Mouse (Mus musculus) neural tube, embryonic 15.5 days (tissue): ENCODE data around the gene Elmsan1. TPM values are rescaled to one million over a fixed set of nuclear protein-coding genes. Genes with fewer than 3 reads are reported as not detected.

ENCODE experiments used
- ATAC-seq: fragments of 200-750 bp; cut with Nextera tagmentation; 2 replicates; pipeline ENCODE4 v1.8.0; 2017; ENCODE audit warnings: mild to moderate bottlenecking, moderate TSS enrichment, moderate library complexity; ENCODE audit not compliant: low FRiP score
- H3K27ac ChIP-seq: fragments of 300-500 bp; sonication (generic); replicated peaks from 2 replicates; pipeline ENCODE4 v1.5.1; 2015; ENCODE audit warnings: mild to moderate bottlenecking, inconsistent platforms
- H3K27me3 ChIP-seq: fragments of 300-500 bp; sonication (generic); replicated peaks from 2 replicates; pipeline ENCODE4 v1.6.1; 2015; ENCODE audit warnings: inconsistent platforms
- H3K36me3 ChIP-seq: fragments of 300-500 bp; sonication (generic); 2 replicates; pipeline ENCODE4 v1.6.1; 2015; ENCODE audit warnings: inconsistent platforms
- H3K4me1 ChIP-seq: fragments of 300-500 bp; sonication (generic); 2 replicates; pipeline ENCODE4 v1.6.1; 2015; ENCODE audit warnings: inconsistent platforms
- H3K4me2 ChIP-seq: fragments of 300-500 bp; sonication (generic); 2 replicates; pipeline ENCODE4 v1.6.1; 2015; ENCODE audit warnings: inconsistent platforms, mild to moderate bottlenecking, moderate library complexity
- H3K4me3 ChIP-seq: fragments of 300-500 bp; sonication (generic); replicated peaks from 2 replicates; pipeline ENCODE4 v1.5.1; 2015; ENCODE audit warnings: mild to moderate bottlenecking, inconsistent platforms
- H3K9ac ChIP-seq: fragments of 300-500 bp; sonication (generic); replicated peaks from 2 replicates; pipeline ENCODE4 v1.6.1; 2015; ENCODE audit warnings: mild to moderate bottlenecking, inconsistent platforms
- H3K9me3 ChIP-seq: fragments of 300-500 bp; sonication (generic); replicated peaks from 2 replicates; pipeline ENCODE4 v1.6.1; 2016; ENCODE audit warnings: inconsistent platforms
- WGBS: fragments of 180-500 bp; shearing (Covaris S2); methylation state at CpG from one replicate; pipeline ENCODE4 v1.1.7; 2015; ENCODE audit warnings: mixed read lengths; 5-methylcytosine and 5-hydroxymethylcytosine counted together
- polyA plus RNA-seq: library from polyadenylated mRNA; unstranded; fragments of >200 nt; fragmentation: Nextera tagmentation; extraction: Ambion mirVana; gene quantifications from 2 replicates; pipeline ENCODE4 v1.2.1, GENCODE M21; 2015

Elmsan1 gene
- polyA plus RNA-seq, 1 experiment from 2014 or later, result 4.0 TPM

GRCm38 (mm10) chr12:84129931-84130330, 88.8 kb downstream of the Elmsan1 start:
- Histone ChIP-seq H3K27ac (no peak overlapping the region), H3K9ac (no peak overlapping the region), H3K36me3 (peaks cover 38% of the 10 kb centered on the region), H3K4me1 (no peaks in the 10 kb centered on the region), H3K27me3 (no peaks in the 10 kb centered on the region), H3K4me2 (no peak overlapping the region), H3K4me3 (no peak overlapping the region), H3K9me3 (no peaks in the 10 kb centered on the region)
- WGBS, result 96% methylated on average over 8 of the region's 8 CpGs
- no peak for ATAC-seq

- Histone ChIP-seq H3K4me3 (no peak overlapping the region), H3K4me1 (no peaks in the 10 kb centered on the region), H3K9ac (no peak overlapping the region), H3K9me3 (no peaks in the 10 kb centered on the region), H3K36me3 (peaks cover 40% of the 10 kb centered on the region), H3K4me2 (no peak overlapping the region), H3K27me3 (no peaks in the 10 kb centered on the region), H3K27ac (no peak overlapping the region)
- WGBS, result 89% methylated on average over 6 of the region's 6 CpGs
- no peak for ATAC-seq
These were observed 90.1 kb downstream of the Elmsan1 start for GRCm38 (mm10) chr12:84128576-84128975.

GRCm38 (mm10) chr12:84126899-84127298, 91.8 kb downstream of the Elmsan1 start:
- H3K9me3 ChIP-seq, result no peaks in the 10 kb centered on the region
- no peak overlapping the region for H3K4me2 ChIP-seq
- no peak overlapping the region for H3K9ac ChIP-seq
- H3K27me3 ChIP-seq, result no peaks in the 10 kb centered on the region
- H3K4me3 ChIP-seq, result no peak overlapping the region
- H3K27ac ChIP-seq, result no peak overlapping the region
- ATAC-seq, result no peak
- WGBS, result 81% methylated on average over 2 of the region's 2 CpGs
- peaks cover 35% of the 10 kb centered on the region for H3K36me3 ChIP-seq
- no peaks in the 10 kb centered on the region for H3K4me1 ChIP-seq

- H3K4me2 ChIP-seq, result no peak overlapping the region
- WGBS, result 88% methylated on average over 12 of the region's 12 CpGs
- H3K27ac ChIP-seq, result no peak overlapping the region
- peaks cover 28% of the 10 kb centered on the region for H3K36me3 ChIP-seq
- H3K9ac ChIP-seq, result no peak overlapping the region
- no peak overlapping the region for H3K4me3 ChIP-seq
- H3K27me3 ChIP-seq, result no peaks in the 10 kb centered on the region
- ATAC-seq, result no peak
- H3K4me1 ChIP-seq, result no peaks in the 10 kb centered on the region
- no peaks in the 10 kb centered on the region for H3K9me3 ChIP-seq
These were observed 92.8 kb downstream of the Elmsan1 start for GRCm38 (mm10) chr12:84125892-84126291.

- no peak overlapping the region for H3K4me2 ChIP-seq
- H3K9me3 ChIP-seq, result no peaks in the 10 kb centered on the region
- peaks cover 13% of the 10 kb centered on the region for H3K4me1 ChIP-seq
- 98% methylated on average over 5 of the region's 5 CpGs for WGBS
- H3K27me3 ChIP-seq, result no peaks in the 10 kb centered on the region
- H3K27ac ChIP-seq, result no peak overlapping the region
- H3K9ac ChIP-seq, result no peak overlapping the region
- no peak for ATAC-seq
- H3K4me3 ChIP-seq, result no peak overlapping the region
- no peaks in the 10 kb centered on the region for H3K36me3 ChIP-seq
These were observed 99.1 kb downstream of the Elmsan1 start for GRCm38 (mm10) chr12:84119584-84119983.

GRCm38 (mm10) chr12:84114153-84114994, 104.3 kb downstream of the Elmsan1 start, which contains the start of gene Dnal1:
Dnal1 (plus strand) TSS chr12:84114366.
- peak; percentile 98 for ATAC-seq
- WGBS, result 2% methylated on average over 31 of the region's 35 CpGs
- peak within 1 kb of the TSS; percentile 89 for H3K4me3 ChIP-seq
- H3K27me3 ChIP-seq, result no peaks in the 10 kb centered on the region
- H3K27ac ChIP-seq, result peak within 1 kb of the TSS; percentile 82
- H3K4me2 ChIP-seq, result peak within 1 kb of the TSS; percentile 76
- peaks cover 13% of the 10 kb centered on the region for H3K4me1 ChIP-seq
- no peaks in the 10 kb centered on the region for H3K36me3 ChIP-seq
- peak within 1 kb of the TSS; percentile 79 for H3K9ac ChIP-seq
- H3K9me3 ChIP-seq, result no peaks in the 10 kb centered on the region

- peaks cover 13% of the 10 kb centered on the region for H3K4me1 ChIP-seq
- no peaks in the 10 kb centered on the region for H3K9me3 ChIP-seq
- H3K4me3 ChIP-seq, result peak overlapping the region; percentile 89
- no peak overlapping the region for H3K9ac ChIP-seq
- H3K27me3 ChIP-seq, result no peaks in the 10 kb centered on the region
- H3K27ac ChIP-seq, result no peak overlapping the region
- H3K4me2 ChIP-seq, result peak overlapping the region; percentile 76
- 0 out of 2 replicates have a peak, but pooled peaks have one; percentile 14 for ATAC-seq
- 55% methylated on average over 6 of the region's 6 CpGs for WGBS
- H3K36me3 ChIP-seq, result no peaks in the 10 kb centered on the region
These were observed 105.0 kb downstream of the Elmsan1 start for GRCm38 (mm10) chr12:84113676-84114075.

GRCm38 (mm10) chr12:84110814-84111213, 107.9 kb downstream of the Elmsan1 start:
- Histone ChIP-seq H3K4me2 (no peak overlapping the region), H3K4me3 (no peak overlapping the region), H3K9ac (no peak overlapping the region), H3K27ac (no peak overlapping the region), H3K4me1 (peaks cover 13% of the 10 kb centered on the region), H3K36me3 (no peaks in the 10 kb centered on the region), H3K27me3 (no peaks in the 10 kb centered on the region), H3K9me3 (no peaks in the 10 kb centered on the region)
- WGBS, result 97% methylated on average over 4 of the region's 4 CpGs
- ATAC-seq, result no peak

- H3K27ac ChIP-seq, result no peak overlapping the region
- WGBS, result 66% methylated on average over 1 of the region's 1 CpGs
- no peak overlapping the region for H3K4me2 ChIP-seq
- H3K9me3 ChIP-seq, result no peaks in the 10 kb centered on the region
- ATAC-seq, result no peak
- no peak overlapping the region for H3K9ac ChIP-seq
- H3K27me3 ChIP-seq, result no peaks in the 10 kb centered on the region
- H3K4me1 ChIP-seq, result peaks cover 4% of the 10 kb centered on the region
- H3K36me3 ChIP-seq, result no peaks in the 10 kb centered on the region
- H3K4me3 ChIP-seq, result no peak overlapping the region
These were observed 108.8 kb downstream of the Elmsan1 start for GRCm38 (mm10) chr12:84109924-84110323.

GRCm38 (mm10) chr12:84107692-84108091, 111.0 kb downstream of the Elmsan1 start:
- Histone ChIP-seq H3K9me3 (no peaks in the 10 kb centered on the region), H3K36me3 (no peaks in the 10 kb centered on the region), H3K4me3 (no peak overlapping the region), H3K27ac (no peak overlapping the region), H3K9ac (no peak overlapping the region), H3K4me2 (no peak overlapping the region), H3K4me1 (no peaks in the 10 kb centered on the region), H3K27me3 (no peaks in the 10 kb centered on the region)
- WGBS, result 80% methylated on average over 1 of the region's 1 CpGs
- ATAC-seq, result no peak

- Histone ChIP-seq H3K4me1 (no peaks in the 10 kb centered on the region), H3K4me3 (no peak overlapping the region), H3K36me3 (no peaks in the 10 kb centered on the region), H3K9me3 (no peaks in the 10 kb centered on the region), H3K27ac (no peak overlapping the region), H3K4me2 (no peak overlapping the region), H3K27me3 (no peaks in the 10 kb centered on the region), H3K9ac (no peak overlapping the region)
- 61% methylated on average over 3 of the region's 3 CpGs for WGBS
- no peak for ATAC-seq
These were observed 111.7 kb downstream of the Elmsan1 start for GRCm38 (mm10) chr12:84107012-84107411.

GRCm38 (mm10) chr12:84101493-84101845, 117.2 kb downstream of the Elmsan1 start:
- H3K27ac ChIP-seq, result no peak overlapping the region
- peaks cover 4% of the 10 kb centered on the region; the same call in 1 of the 2 replicates for H3K4me1 ChIP-seq
- 60% methylated on average over 2 of the region's 2 CpGs for WGBS
- H3K4me2 ChIP-seq, result peak overlapping the region; percentile 81
- H3K9ac ChIP-seq, result no peak overlapping the region
- H3K4me3 ChIP-seq, result peak overlapping the region; percentile 56
- no peaks in the 10 kb centered on the region for H3K36me3 ChIP-seq
- no peaks in the 10 kb centered on the region for H3K9me3 ChIP-seq
- H3K27me3 ChIP-seq, result no peaks in the 10 kb centered on the region
- no peak for ATAC-seq
